Mouse (Mus musculus) forebrain, embryonic 14.5 days (tissue): Measurements from ENCODE around the gene Hectd4. TPM values are rescaled to one million over a fixed set of nuclear protein-coding genes. Genes with fewer than 3 reads are reported as not detected.

Source experiments
- ATAC-seq: fragments of 200-750 bp; cut with Nextera tagmentation; 2 replicates; pipeline ENCODE4 v1.8.0; 2017; ENCODE audit warnings: mild to moderate bottlenecking, moderate library complexity
- DNase-seq: peaks from one replicate; pipeline ENCODE4 v3.0.0-alpha.2; 2015; ENCODE audit warnings: low spot score
- H3K27ac ChIP-seq: fragments of 300-500 bp; sonication (generic); 2 replicates; pipeline ENCODE4 v1.5.1; 2014; ENCODE audit warnings: low read depth, mild to moderate bottlenecking, control low read depth, low read length, moderate library complexity
- H3K27me3 ChIP-seq: fragments of 300-500 bp; sonication (generic); replicated peaks from 2 replicates; pipeline ENCODE4 v1.6.1; 2014; ENCODE audit warnings: low read length, control low read depth, mixed read lengths; ENCODE audit not compliant: control insufficient read depth, insufficient read depth
- H3K36me3 ChIP-seq: fragments of 300-500 bp; sonication (generic); 2 replicates; pipeline ENCODE4 v1.6.1; 2014; ENCODE audit warnings: low read length, control low read depth; ENCODE audit not compliant: control insufficient read depth, insufficient read depth
- H3K4me1 ChIP-seq: fragments of 300-500 bp; sonication (generic); 2 replicates; pipeline ENCODE4 v1.6.1; 2014; ENCODE audit warnings: antibody characterized with exemption, low read length, control low read depth; ENCODE audit not compliant: control insufficient read depth, insufficient read depth
- H3K4me2 ChIP-seq: fragments of 300-500 bp; sonication (generic); 2 replicates; pipeline ENCODE4 v1.6.1; 2014; ENCODE audit warnings: mild to moderate bottlenecking, control low read depth, low read length
- H3K4me3 ChIP-seq: fragments of 300-500 bp; sonication (generic); 2 replicates; pipeline ENCODE4 v1.5.1; 2014; ENCODE audit warnings: low read depth, low read length, control low read depth
- H3K9ac ChIP-seq: fragments of 300-500 bp; sonication (generic); 2 replicates; pipeline ENCODE4 v1.6.1; 2014; ENCODE audit warnings: mild to moderate bottlenecking, low read length, control low read depth, moderate library complexity
- H3K9me3 ChIP-seq: fragments of 300-500 bp; sonication (generic); replicated peaks from 2 replicates; pipeline ENCODE4 v1.6.1; 2016; ENCODE audit warnings: low read length, control low read depth, mixed read lengths; ENCODE audit not compliant: control insufficient read depth
- WGBS: fragments of 180-500 bp; shearing (Covaris S2); extraction: QIAGEN DNeasy Blood & Tissue Kit; methylation state at CpG from one replicate; pipeline ENCODE4 v1.1.7; 2014; 5-methylcytosine and 5-hydroxymethylcytosine counted together
- polyA plus RNA-seq: library from polyadenylated mRNA; unstranded; fragments of >200 nt; fragmentation: Nextera tagmentation; extraction: Ambion mirVana; gene quantifications from 2 replicates; pipeline ENCODE4 v1.2.1, GENCODE M21; 2014

The Hectd4 gene
- polyA plus RNA-seq, 1 experiment from 2014 or later: 15.8 TPM

DNA sequence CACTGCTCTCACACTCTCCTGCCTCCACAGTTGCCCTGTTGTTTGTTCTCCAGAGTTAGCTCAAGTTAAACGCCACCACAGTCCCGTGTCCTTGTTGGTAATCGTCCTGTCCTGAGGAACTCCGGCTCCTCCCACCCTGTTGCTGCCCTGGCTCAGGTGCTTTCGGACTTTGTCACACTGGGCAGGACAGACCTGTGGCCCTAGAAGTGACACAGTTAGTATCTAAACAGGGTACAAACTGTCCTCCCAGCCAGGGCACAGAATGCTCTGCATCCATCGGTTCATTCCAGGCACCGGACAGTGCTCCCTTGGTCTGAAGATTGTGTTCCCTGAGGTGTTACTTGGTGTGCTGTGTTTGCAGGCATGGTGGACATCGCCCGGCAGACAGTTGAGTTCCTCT is 114.0 kb downstream of the Hectd4 start:
- 94% methylated on average over 9 of the region's 9 CpGs for WGBS
- Histone ChIP-seq H3K36me3 (peaks cover 90% of the 10 kb centered on the region), H3K9me3 (no peaks in the 10 kb centered on the region), H3K9ac (no peak overlapping the region), H3K4me1 (no peaks in the 10 kb centered on the region), H3K27me3 (no peaks in the 10 kb centered on the region), H3K4me2 (no peak overlapping the region), H3K4me3 (no peak overlapping the region), H3K27ac (no peak overlapping the region)
- no peak for ATAC-seq
- no peak for DNase-seq

DNA sequence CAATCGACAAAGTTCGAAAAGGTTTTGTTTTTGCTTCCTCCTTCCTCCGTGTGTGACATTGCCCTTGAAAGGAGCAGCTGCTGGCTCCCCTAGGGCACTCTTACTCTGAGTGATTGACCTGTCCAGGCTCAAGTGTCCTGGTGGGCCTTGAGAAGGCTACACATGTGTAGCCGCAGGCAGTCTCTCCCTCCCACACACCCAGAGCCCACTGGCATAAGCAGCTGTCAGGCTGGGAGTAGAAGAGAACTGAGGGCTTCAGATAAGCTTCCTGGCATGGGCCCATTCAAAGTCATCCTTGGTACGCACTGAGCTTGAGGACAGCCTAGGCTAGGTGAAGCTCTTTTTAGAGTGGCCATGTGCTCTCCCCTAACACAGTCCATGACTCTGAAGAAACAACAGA is 114.4 kb downstream of the Hectd4 start:
- H3K4me1 ChIP-seq: no peaks in the 10 kb centered on the region
- DNase-seq (no peak), ATAC-seq (no peak)
- H3K27me3 ChIP-seq: no peaks in the 10 kb centered on the region
- no peak overlapping the region for H3K4me2 ChIP-seq
- H3K9ac ChIP-seq: no peak overlapping the region
- no peaks in the 10 kb centered on the region for H3K9me3 ChIP-seq
- WGBS: 93% methylated on average over 5 of the region's 5 CpGs
- peaks cover 90% of the 10 kb centered on the region for H3K36me3 ChIP-seq
- no peak overlapping the region for H3K27ac ChIP-seq
- H3K4me3 ChIP-seq: no peak overlapping the region

DNA sequence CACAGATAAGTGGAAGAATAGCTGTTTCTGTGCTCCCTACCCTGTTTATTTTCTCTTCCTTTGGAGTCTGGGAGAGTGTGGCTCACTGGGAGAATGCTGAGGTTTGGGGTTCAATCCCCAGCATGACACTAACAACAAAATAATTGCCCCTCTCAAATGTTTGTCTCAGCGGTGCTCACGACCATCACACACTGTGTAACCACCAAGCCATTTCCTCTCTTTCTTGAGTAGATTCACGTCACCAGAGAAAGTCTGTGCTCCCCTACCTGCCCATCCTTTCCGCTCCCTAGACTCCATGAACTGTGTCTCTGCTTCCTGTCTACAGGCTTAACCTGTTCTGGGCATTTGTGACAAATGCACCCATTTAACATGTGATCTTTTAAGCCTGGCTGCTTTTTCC is 115.4 kb downstream of the Hectd4 start:
- 85% methylated on average over 4 of the region's 4 CpGs for WGBS
- no peaks in the 10 kb centered on the region for H3K27me3 ChIP-seq
- no peaks in the 10 kb centered on the region for H3K4me1 ChIP-seq
- DNase-seq (no peak), ATAC-seq (no peak)
- H3K27ac ChIP-seq: no peak overlapping the region
- no peak overlapping the region for H3K9ac ChIP-seq
- no peak overlapping the region for H3K4me3 ChIP-seq
- no peaks in the 10 kb centered on the region for H3K9me3 ChIP-seq
- H3K4me2 ChIP-seq: no peak overlapping the region
- peaks cover 95% of the 10 kb centered on the region for H3K36me3 ChIP-seq

DNA sequence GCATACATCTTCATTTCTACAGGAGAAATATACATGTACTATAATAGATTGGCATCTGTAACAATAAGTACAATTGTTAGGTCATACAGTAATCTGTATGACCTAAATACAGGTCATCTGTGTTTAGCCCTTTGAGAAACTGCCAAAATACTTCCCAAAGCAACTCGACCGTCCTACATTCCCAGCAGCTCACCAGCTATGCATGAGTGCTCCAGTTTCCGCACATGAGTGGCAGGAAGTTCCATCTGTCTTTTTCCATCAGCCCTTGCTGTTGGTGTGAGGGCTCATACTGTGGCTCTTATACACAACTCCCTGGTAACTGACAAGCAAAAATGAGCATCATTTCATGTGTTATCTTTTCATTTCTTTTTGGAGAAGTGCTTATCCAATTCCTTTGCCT is 116.0 kb downstream of the Hectd4 start:
- Histone ChIP-seq H3K4me2 (no peak overlapping the region), H3K27me3 (no peaks in the 10 kb centered on the region), H3K4me3 (no peak overlapping the region), H3K9me3 (no peaks in the 10 kb centered on the region), H3K9ac (no peak overlapping the region), H3K36me3 (peaks cover 95% of the 10 kb centered on the region), H3K27ac (no peak overlapping the region), H3K4me1 (no peaks in the 10 kb centered on the region)
- WGBS: 81% methylated on average over 3 of the region's 3 CpGs
- no peak for DNase-seq
- no peak for ATAC-seq

DNA sequence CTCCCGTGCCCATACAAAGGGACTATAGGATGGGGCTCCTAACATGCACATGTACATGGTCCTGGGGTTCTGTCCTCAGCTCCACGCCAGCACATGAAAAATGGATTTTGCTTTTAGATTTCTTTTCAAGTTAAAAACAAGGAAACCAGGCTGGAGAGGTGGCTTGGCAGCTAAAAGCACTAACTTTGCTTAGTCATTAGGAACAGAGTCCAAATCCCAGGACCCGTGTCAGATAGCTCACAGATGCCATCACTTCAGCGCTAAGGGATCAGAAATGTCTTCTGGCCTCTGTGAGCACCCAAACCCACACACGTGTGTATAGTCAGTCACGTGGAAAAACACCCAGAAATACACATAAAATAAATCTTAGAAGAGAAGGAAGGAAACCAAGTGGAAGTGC is 116.8 kb downstream of the Hectd4 start:
- Histone ChIP-seq H3K27ac (no peak overlapping the region), H3K27me3 (no peaks in the 10 kb centered on the region), H3K9ac (no peak overlapping the region), H3K4me2 (no peak overlapping the region), H3K9me3 (no peaks in the 10 kb centered on the region), H3K36me3 (peaks cover 95% of the 10 kb centered on the region), H3K4me3 (no peak overlapping the region), H3K4me1 (no peaks in the 10 kb centered on the region)
- DNase-seq (no peak), ATAC-seq (no peak)
- 92% methylated on average over 6 of the region's 6 CpGs for WGBS

DNA sequence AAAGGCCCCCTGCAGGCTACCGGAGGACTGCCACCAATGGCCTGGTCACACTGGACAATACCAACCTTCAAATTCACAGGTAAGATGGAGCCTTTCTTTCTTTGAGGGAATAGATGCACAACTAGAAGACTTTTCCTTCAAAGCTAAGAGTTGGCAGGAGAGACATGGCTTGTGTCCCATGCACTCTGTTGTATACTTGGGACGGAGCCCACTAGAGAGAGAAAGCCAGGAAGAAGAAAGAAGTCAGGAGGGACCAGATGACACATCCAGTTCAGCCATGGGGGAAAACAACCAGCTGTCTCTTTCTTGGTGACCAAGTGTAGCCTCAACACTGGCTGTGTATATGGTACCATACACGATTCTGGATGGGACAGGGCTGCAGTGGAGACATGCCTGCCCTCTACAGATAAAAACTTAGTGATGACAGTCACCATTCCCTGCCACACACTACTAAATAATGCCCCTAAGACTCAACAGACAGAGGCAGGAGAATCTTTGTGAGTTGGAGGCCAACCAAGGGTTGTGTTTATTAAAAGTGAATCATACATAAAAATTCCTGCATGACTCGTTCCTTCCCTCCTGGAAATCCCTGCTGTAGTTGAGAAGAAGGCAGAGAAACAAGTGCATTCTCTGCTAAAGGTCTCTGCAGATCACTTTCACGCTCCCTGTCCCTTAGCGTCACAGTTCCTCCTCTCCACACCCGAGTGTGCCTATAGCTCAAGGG is 119.7 kb downstream of the Hectd4 start:
- WGBS: 89% methylated on average over 7 of the region's 7 CpGs
- Histone ChIP-seq H3K4me3 (no peak overlapping the region), H3K27me3 (no peaks in the 10 kb centered on the region), H3K9me3 (no peaks in the 10 kb centered on the region), H3K36me3 (peaks cover 96% of the 10 kb centered on the region), H3K27ac (no peak overlapping the region), H3K9ac (no peak overlapping the region), H3K4me2 (no peak overlapping the region), H3K4me1 (no peaks in the 10 kb centered on the region)
- no peak for ATAC-seq
- no peak for DNase-seq

DNA sequence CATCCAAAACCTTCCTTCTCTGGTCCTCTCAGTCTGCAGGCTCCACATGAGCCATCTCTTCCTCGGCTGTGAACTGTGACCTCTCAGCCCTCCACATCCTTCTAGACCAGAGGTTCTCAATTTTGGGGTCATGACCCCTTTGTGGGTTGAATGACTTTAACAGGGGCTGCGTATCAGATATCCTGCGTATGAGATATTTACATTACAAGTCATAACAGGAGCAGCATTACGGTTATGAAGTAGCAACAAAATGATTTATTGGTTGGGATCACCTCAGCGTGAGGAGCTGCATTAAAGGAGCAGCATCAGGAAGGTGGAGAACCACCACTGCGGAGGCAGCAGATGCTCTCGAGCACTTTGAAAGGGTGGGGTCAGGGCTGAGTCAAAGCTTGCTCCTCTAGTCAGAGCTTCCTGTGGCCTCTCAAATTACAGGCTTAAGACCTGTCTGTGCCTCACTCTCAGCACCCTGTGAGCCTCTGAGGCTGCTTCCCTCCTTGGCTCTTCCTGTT is 121.0 kb downstream of the Hectd4 start:
- H3K4me3 ChIP-seq: no peak overlapping the region
- no peak overlapping the region for H3K9ac ChIP-seq
- no peaks in the 10 kb centered on the region for H3K9me3 ChIP-seq
- H3K4me2 ChIP-seq: no peak overlapping the region
- H3K27ac ChIP-seq: no peak overlapping the region
- ATAC-seq (no peak), DNase-seq (no peak)
- no peaks in the 10 kb centered on the region for H3K4me1 ChIP-seq
- H3K36me3 ChIP-seq: peaks cover 98% of the 10 kb centered on the region
- H3K27me3 ChIP-seq: no peaks in the 10 kb centered on the region
- 73% methylated on average over 7 of the region's 7 CpGs for WGBS

DNA sequence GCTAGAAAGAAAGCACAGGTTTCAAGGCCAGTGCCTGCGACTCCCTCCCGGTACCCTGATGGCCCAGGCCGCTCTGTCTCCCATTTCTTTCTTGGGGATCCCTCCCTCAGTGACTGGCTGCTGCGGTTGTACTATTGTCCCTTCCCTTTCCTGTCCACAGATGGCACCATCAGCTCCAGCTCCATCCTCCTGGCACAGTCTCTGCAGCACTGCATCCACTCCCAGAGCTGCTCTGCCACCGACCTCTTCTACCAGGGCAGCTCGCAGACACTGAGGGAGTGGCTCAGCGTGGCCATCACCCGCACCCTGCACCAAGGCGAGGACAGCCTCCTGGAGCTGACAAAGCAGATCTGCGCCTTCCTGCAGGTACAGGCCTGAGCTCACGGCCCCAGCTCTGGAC is 122.5 kb downstream of the Hectd4 start:
- WGBS: 93% methylated on average over 11 of the region's 11 CpGs

DNA sequence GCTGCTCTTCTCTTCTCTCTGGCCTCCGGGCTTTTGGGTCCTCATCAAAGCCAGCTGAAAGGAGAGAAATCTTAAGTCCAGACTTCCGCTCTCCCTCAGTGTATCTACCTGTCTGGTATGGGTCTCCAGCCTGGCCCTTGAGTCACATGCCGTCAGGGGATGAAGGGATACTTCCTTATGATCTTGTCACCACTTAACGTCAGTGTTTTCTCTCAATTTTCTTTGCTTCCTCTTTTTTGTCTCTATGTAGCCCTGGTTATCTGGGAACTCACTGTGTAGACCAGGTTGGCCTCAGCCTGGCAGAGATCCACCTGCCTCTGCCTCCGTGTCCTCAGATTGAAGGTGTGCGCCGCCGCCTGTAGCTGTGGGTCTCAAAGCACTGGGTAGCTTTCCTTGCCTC is 124.0 kb downstream of the Hectd4 start:
- no peak overlapping the region for H3K4me2 ChIP-seq
- H3K4me1 ChIP-seq: no peaks in the 10 kb centered on the region
- no peaks in the 10 kb centered on the region for H3K27me3 ChIP-seq
- DNase-seq (no peak), ATAC-seq (no peak)
- H3K36me3 ChIP-seq: peaks cover 94% of the 10 kb centered on the region
- no peak overlapping the region for H3K4me3 ChIP-seq
- WGBS: 96% methylated on average over 8 of the region's 8 CpGs
- no peaks in the 10 kb centered on the region for H3K9me3 ChIP-seq
- no peak overlapping the region for H3K9ac ChIP-seq
- no peak overlapping the region for H3K27ac ChIP-seq

More for the DNA sequence above, 122.5 kb downstream of the Hectd4 start:
- Histone ChIP-seq H3K9me3 (no peaks in the 10 kb centered on the region), H3K4me2 (no peak overlapping the region), H3K4me1 (no peaks in the 10 kb centered on the region), H3K4me3 (no peak overlapping the region), H3K36me3 (peaks cover 96% of the 10 kb centered on the region), H3K9ac (no peak overlapping the region), H3K27me3 (no peaks in the 10 kb centered on the region), H3K27ac (no peak overlapping the region)
- ATAC-seq (no peak), DNase-seq (no peak)
